Mouse (Mus musculus): ENCODE data around the gene Large1.

DNA sequence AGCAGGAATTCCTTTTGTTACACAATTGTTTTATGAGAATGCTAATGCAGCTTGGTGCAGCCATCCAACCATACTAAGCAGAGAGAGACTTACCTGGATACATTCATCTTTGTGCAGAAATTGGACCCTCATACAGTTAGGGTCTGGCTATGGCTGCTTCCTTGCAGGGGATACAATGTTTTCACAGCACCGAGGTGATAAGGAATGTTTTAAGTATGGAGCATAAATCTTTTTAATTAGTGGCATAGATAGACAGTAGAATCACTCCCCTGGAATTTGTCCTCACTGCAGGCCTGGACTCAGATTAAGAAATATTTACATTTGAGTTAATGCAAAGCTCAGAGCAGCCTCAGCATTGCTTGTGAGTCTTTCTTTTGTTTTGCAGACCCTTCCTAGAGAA lies 47.0 kb upstream of the Large1 start:
- TF ChIP-seq CTCF (IDR thresholded peaks at IDR 0.05; ENCODE audit: low read depth, low read length) (no peak), POLR2A (IDR thresholded peaks at IDR 0.05; ENCODE audit: borderline replicate concordance, low read depth, low read length) (no peak)

All from bone marrow macrophage, adult 2 months (primary cell).